Mouse (Mus musculus) heart, postnatal 0 days (tissue): ENCODE data around the gene Nsf.

Source experiments
- CTCF ChIP-seq: IDR thresholded peaks from 2 replicates; pipeline ENCODE4 v1.5.1; 2016; ENCODE audit warnings: antibody characterized with exemption, control low read depth, low read depth
- EP300 ChIP-seq: IDR thresholded peaks from 2 replicates; pipeline ENCODE4 v1.6.1; 2016; ENCODE audit warnings: antibody characterized with exemption, low read depth

- TF ChIP-seq CTCF (no peak), EP300 (no peak)
These were observed 144.0 kb downstream of the Nsf start for GRCm38 (mm10) chr11:103809611-103810598.
